Mouse (Mus musculus) CD8-positive naive resting alpha-beta T cell, adult 2 months (primary cell): ENCODE results near the gene Shank3.

Experiments used
- DNase-seq, 2 experiments: peaks; one replicate each; pipeline ENCODE4 v3.0.0; 2022; ENCODE audit warnings: low read depth in 2 of 2, low spot score in 2 of 2

Shank3 gene

DNA sequence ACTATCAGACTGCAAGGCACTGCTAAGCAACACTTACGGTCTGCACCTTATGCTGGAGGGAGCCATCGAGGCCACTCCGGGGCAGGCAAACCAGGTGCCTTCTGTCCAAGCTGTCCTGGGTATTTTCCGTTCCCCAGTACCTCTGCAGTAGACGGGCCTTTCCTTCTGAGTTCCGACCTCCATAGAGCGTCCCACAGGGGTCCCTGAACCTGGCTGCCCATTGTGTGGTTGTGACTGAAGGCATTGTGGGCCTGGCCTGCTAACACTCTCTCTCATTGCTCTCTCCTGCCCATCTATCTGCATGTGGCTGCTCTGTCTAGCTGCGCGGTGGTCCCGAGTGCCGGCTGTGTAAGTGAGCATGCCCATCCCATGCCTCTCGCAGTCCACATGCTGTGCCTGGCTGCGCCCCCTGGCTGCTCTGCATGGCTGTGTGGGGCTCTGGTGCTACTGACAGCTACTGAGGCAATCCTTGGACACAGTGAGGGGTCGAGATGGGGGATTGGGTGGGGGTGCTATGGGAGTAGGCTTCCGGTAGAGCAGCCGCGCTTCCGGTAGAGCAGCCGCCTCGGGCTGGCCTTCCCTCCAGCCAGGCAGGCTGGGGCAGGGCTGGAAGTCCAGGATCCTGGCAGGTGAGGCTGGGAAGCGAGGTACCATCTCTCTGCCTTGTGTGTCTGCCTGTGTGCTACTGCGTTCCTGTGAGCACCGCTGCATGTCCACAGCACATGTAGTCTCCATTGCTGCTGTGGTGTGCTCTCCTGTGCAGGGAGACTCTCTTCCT lies 57.2 kb downstream of the Shank3 start:
- DNase-seq = no peak

DNA sequence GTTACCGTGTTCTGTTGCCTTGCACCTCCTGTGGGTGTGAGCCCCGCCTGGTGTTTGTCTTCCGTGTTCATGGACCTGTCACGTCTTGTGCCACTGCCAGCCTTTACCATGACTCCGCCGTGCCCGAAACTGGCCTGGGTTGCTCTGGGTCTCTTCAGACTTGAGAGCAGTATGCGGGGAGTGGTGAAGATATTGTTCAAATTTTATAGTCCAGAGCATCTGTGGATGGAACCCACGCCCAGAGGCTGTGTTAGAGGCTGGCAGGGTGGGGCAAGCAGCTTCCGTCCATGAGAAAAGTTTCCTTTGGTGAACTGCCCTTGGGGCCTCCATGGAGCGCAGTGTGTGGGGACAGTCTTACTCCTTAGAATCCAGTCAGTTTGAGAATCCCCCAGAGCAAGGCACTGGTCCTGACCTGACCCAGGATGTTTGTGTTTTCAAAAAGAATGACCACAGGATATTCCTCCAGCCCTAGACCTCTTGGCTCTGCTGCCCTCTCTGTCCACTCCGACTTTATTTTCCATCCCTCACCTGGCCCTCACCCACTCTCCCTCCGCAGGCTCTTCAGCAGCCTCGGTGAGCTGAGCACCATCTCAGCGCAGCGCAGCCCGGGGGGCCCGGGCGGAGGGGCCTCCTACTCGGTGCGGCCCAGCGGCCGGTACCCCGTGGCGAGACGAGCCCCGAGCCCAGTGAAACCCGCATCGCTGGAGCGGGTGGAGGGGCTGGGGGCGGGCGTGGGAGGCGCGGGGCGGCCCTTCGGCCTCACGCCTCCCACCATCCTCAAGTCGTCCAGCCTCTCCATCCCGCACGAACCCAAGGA lies 58.0 kb downstream of the Shank3 start:
- no peak for DNase-seq

DNA sequence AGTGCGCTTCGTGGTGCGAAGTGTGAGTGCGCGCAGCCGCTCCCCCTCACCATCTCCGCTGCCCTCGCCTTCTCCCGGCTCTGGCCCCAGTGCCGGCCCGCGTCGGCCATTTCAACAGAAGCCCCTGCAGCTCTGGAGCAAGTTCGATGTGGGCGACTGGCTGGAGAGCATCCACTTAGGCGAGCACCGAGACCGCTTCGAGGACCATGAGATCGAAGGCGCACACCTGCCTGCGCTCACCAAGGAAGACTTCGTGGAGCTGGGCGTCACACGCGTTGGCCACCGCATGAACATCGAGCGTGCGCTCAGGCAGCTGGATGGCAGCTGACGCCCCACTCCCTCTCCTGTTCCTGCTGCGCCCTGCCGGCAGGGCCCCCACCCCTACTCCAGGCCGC lies 58.6 kb downstream of the Shank3 start:
- no peak for DNase-seq

DNA sequence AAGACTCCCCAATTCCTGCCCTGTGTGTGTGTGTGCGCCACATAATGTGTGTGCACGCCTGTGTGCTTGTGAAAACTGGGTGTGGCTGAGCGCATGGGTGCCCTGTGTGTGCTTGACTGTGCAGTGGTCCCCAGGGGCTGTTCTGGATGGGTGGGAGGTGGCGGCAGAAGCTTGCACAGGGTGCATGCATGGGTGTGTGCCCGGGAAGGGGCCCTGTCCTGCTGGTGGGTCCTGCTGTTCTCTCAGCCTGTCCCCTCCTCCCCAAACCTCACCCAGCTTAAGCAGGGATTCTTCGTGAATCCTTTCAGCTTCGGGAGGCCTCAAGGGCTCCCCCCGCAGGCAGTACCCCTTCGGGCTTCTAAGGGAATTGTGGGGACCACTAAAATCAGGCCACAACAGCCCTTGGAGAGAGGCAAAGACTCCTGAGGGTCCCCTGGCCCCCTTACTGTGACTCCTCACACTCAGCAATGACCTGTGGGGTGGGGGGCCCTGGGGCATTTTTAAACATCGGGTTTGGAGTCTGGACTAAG lies 59.8 kb downstream of the Shank3 start:
- no peak for DNase-seq

DNA sequence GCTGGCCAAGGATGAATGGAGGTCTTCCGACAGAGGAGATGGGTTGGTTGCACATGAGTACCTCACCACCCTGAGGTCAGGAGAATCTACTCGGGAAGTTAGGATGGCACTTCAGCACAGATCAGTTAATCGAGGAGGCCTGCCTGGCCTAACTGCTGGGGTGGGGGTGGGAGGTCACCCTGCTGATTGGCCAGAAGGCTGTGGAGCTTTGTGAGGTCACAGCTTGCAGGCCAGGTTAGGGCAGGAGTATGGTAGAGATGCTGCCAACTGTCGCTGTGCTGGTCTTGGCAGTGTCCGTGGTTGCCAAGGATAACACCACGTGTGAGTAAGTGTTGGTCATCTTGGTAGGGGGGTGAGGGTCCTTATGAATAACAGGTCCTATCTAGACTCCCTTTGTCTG lies 68.7 kb downstream of the Shank3 start, which contains the start of gene Acr:
Acr (plus strand) TSS at position 213 of the 400 bp plus-strand sequence.
- DNase-seq = no peak

DNA sequence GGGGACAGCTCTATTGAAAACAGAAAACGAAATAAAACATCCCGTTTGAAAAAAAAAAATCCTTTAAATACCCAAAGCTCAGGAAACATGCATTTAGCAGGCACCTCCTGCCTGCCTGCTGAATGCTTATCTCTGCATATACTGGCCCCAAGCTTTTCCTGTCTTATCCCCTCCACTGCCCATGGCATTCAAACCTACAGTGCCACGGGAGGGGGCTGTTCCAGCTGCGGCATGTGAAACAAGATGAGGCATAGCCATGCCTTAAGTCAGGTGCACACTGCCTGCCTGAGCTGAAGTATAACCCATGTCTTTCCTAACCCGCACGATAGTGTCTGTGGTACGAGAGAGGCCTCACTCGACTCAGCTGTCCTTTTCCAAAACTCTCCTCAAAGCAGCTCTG lies 72.7 kb downstream of the Shank3 start:
- no peak for DNase-seq

DNA sequence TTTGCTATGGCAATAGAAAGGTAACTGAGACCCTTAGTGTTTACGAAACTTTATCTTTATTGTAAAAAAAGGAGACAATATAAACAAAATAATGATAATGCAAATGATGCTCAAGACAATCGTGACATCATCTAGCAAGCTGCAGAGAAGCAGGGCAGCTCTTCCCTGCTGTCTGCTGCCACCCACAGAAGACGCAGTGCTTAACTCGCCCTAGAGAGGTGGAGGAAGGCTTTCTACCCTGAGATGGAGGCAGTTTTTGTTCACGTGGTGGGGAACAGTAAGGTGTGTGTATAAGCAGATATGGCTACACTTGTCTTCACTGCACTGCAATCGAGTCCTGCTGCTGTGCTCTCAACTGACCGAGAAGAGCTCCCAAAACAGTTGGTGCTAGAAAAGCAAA lies 83.1 kb downstream of the Shank3 start:
- DNase-seq = no peak

DNA sequence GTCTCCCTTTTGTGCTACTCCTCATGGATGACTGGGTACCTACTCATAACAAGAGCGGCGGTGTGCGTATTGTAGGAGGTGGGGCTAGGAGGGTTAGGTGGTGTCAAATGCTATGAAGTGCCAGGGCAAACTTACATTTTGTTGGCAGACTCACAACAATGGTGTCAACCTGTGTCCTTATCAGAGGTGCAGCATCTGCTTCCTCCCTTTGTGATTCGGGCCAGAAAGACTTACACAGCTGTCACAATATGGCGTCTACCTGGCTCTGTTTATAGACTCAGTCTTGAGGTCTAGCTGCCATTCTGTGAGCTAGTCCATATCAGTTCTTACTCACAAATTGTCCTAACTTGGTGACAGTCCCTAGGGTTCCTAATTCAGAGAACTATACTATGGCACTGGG lies 85.7 kb downstream of the Shank3 start:
- DNase-seq = no peak

DNA sequence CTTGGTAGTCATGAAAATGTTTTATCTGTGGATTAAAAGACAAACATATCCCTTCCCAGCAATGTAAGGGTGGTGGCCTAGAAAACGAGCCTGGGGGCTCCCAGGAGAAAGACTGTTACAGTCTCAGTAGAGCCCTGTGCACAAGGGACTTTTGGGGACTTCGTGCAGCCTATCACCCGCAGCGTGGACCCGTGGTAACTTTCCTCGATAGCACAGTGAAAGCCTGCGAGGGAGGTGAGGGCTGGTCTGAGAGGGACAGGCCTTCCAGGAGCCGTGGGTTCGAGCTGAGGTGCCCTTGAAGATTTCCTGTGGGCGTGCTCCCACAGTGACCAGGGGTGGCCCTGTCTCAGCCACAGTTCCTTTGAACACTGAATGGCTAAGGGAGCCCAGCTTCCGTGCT lies 86.2 kb downstream of the Shank3 start:
- no peak for DNase-seq

DNA sequence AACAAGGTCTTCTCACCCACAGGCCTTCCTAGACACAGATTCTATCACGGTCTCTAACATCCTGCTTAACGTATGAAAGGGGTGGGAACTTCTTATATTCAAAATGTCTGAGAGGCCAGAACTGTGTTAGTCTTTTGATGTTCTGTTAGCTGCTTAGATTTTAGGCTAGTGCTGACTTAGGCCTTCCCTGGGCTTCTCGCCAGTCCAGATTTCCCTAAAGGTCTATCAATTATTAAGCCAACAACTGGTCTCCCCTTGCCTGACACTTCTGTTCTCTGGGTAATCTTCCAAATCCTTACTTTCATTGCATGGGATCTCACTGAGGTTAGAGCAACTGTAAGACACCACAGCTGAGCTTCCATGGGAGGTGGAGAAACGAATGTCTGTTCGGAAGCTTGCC lies 89.7 kb downstream of the Shank3 start:
- no peak for DNase-seq

DNA sequence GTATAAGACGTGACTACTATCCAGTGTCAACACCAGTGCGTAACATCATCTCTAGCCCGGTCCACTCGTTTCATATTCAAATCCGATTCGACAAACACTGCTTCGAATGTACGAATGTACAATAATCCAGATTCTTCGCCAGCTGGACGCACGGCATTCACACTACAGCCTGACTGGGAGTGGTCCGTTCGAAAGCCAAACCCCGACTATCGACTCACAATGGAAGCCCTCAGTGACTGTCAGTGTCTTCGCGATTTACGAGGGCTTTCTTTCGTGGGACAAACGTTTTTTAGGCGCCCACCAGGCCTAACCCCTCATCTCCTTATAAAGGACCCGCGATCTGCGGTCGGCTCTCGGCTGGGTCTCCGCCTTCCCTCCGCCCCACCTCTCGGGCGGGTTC lies 91.9 kb downstream of the Shank3 start:
- DNase-seq = no peak

DNA sequence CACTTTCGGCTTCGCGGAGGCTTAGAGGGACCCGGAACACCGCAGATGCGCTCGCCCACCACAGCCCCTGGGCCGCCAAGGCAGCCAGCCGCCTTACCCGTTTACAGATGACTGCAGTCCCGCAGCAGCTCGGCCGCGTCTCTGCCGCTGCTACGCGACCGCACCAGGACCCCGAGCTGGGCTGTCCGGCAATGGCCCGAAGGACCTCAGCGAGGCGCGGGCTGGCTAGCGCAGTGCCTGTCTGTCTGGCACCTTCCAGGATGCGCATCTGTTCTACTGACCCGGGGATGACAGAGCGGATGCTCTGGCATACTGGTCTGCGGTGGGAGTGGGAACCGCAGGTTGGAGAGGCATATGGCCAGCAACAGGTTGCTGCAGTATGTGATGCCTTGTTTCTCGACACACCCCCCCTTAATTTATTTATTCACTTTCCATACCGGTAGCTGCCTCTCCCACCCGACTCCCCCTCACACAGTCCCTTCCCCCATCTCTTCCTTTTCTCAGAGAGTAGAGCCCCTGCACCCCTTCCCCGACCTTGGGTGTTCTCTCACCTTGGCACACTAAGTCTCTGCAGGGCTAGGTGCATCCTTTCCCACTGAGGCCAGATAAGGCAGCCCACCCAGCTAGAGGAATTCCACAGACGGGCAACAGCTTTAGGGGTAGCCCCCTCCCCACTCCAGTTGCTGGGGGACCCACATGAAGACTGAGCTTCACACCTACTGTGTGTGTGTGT lies 92.5 kb downstream of the Shank3 start, which contains the start of gene Rabl2:
Rabl2 (minus strand) TSS at position 201 of the 733 bp plus-strand sequence.
- DNase-seq = peak; percentile 40 to 58

DNA sequence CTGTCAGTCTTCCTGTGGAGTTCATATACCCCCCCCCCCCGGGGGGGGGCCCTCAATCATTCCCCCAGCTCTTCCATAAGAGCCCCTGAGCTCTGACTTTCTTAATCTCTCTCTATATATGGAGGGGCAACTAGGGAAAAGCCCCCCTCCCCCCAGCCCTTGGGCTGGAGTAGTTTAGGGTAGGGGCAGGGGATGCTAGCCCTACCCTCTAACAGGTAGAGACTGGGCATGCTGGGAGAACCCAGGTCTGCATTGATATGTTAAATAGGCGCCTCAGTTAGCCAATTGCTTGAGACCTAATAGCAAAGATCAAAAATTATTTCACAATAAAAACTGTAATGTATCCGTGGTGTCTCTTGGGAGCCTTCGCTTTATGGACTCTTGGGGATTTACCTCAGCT lies 93.1 kb downstream of the Shank3 start:
- DNase-seq = no peak

DNA sequence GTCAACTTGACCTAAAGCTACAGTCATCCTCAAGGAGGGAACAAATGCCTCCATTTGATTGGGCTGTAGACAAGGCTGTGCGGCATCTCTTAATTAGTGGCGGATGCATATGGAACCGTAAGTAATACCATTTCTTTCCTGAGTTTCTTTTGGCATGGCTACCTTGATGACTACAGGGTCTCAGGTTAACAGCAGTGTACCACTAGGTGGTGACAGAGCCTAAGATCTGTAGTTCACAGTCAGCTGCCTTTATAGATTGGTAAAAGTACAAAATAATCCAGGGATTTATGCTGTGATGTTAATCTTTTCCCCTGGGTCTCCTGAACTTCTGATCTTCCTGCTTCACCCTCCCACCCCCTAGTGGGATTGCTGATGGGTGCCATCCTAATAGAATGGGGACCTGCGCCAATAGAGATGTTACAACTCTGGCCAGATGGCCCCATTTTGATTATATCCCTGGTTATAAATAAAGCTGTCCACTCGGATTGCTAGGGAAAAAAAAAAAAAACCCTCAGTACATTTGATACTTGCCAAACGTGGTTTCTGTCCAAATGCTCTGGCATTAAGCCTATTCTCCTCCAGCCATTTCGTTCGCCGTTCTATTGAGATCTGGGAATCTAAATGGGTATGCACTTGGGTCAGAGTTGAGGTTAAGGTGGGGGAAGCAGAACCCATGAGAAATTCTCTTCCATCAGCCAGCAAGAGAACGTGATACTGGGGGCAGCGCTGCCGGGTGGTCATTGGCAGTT lies 106.6 kb downstream of the Shank3 start:
- no peak for DNase-seq

DNA sequence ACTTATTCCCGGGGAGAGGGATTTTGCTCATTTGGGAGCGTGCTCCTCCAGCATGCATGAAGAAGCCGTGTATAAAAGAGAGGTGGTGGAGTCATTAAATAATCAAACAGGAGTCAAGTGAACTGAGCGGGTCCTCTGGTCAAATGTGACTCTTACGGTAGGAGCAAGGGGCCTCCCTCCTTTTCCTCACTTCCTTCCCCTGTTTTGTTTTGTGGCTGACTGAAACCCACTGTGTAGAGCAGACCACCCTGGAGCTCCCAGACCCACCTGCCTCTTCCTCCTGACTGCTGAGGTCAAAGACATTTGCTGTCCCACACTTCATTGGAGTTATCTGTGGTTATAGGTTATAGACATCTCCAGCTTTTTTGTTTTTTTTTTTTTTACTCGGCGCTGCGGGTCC lies 108.1 kb downstream of the Shank3 start:
- DNase-seq = no peak

DNA sequence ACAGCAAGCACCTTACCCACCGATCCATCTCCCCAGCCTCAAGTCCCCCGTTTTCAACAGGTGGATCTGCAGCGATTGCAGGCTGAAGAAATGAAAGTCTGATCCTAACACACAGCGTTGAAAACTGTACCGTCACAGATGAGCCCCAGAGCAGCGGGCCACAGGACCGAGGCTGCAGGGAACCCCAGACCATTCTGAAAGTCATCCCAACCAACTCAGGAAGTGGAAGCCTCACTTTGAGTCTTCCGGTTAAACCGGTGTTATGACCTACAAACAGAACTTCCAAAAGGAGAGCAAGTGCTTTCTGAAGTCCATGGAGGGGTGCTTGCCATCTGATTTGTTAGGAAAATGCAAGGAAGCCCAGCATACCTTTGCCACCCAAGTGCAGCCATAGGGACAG lies 108.5 kb downstream of the Shank3 start:
- no peak for DNase-seq
